Mouse (Mus musculus): ENCODE data around the gene Cep170b. TPM values are rescaled to one million over a fixed set of nuclear protein-coding genes. Genes with fewer than 3 reads are reported as not detected.
A peak's percentile ranks its signal among the peaks of the same experiment; 100 is the strongest.

The Cep170b gene
- total RNA-seq, 2 experiments from 2014 or later, result 11.2 to 12.3 TPM

DNA sequence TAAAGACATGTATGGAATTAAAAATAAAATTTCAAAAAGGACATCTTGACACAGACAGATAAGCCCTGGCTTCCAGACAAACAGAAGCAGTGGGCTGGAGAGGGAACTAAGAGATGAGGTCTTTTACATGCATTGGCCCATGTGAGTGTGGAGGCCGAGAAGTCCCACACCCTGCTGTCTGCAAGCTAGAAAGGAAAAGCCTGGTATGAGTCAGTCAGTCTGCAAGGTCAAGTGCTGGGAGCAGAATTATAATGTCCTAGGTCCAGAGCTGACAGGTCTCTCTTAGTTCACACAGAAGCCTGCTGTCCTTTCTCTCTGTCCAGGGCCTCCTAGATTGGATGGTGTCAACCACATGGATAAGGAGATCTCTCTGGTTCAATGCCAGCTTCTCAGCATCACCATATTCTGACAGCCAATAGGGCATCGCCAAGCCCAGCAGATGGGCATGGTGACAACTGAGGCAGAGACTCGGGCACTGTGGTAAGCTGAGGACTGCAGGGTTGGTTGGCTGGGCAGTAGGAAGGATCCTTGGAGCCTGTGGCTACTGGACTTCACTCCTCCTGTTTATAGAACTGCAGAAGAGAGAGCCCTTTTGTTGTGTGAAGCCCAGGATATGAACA, 23.3 kb upstream of the Cep170b start:
- DNase-seq, result no peak
- intact Hi-C loops (cut with DNase I), result no loop called here

DNA sequence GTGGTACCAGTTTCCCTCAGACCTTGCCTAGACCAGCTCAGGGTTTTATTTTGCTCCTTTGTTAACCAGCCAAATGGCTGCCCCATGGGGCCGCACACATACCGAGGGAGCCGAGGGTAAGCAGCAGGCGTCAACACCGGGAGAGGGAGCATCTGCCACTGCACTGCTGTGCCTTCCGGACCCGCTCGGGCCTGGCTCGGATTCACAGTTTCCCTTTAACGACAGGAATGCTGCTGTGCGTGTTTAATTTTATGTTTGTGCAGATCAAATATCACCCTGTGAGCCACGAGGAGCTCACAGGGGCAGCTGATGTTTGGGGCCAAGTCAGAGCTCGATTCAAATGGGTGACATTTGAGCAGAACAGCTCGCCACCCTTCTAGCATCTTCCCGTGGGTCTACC, 19.7 kb upstream of the Cep170b start:
- intact Hi-C loops (cut with DNase I), result no loop called here
- no peak for DNase-seq

DNA sequence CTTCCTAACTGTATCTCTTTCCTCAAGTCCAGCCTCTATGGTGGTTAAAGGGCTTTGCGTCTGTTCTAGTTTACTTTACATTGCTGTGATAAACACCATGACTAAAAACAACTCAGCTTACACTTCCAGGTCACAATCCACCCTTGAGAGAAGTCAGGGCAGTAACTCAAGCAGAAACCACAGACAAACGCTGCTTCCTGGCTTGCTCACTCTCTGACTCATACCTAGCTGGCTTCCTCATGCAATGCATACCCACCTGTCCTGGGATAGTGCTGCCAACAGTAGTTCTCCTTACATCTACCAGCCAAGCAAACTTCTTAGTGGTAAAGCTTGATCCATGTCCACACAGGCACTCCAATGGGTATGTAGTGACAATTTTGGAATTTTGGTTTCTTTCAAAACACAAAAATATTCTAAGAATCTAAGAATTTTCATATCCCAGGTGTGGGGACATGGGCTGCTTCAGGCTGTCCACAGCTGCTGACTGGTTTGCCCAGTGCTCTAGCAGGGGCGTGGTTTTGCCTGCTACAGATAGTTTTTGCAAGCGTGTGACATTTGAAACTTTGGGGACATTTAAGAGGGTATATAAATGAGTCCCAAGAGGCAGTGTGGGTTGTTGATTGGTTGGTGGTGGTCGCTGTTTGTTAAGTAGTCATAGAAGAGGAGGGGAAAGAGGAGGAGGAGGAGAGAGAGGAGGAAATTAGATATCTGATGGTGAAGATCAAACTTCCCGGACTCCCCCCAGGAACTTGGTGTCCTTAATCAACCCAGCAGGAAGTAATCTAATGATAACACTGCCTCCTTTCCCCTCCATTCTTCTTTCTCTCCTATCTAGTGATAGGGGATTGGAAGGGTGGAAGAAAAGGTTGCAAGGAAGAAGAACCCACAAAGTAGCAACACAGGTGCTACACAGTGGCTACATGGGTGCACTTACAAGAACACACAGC, 17.6 kb upstream of the Cep170b start:
- DNase-seq, result no peak
- intact Hi-C loops (cut with DNase I), result no loop called here

DNA sequence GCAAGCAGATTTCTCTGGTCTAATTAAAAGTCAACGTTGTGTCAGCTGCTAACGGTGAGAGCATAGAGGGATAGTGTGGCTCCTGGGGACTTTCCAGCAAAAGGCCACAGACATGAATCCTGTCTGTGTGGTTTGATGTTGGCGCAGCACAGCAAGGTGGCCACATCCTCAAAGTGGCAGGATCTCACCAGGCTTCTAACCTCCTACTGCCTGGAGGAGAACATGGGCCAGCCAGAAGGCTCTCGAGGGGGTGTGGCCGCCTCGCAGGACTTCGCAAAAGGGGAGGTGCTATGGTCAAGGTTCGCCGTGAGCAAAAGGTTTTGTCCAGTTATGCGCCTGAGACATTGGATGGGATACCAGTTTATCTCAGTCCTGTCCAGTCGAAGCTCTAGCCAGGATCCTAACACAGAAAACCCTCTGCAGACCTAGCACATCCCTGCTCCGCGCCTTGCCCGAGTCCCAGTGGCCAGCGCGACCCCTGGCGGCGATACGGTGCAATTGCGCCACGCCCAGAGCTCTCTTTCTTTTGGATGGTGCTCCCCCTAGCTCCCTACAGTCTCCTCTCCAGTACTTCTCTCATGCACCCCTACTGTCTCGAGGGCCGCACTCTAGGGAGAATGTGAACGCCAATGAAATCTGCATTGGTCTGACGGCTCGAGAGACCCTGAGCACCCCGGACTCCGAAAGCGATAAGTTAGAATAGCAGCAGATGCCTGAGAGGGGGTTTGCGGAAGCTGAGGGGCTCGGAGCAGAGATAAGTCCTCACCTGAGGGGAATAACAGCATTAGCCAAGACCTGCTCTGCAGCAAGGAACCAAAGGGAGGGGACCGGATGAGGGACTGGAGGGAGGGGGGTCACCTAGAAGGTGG, 13.3 kb upstream of the Cep170b start:
- peak; percentile 86 to 88 for DNase-seq
- intact Hi-C loops (cut with DNase I), result loop anchor here (2.0 kb wide), 1 partner anchor 50 kb away; no protein-coding TSS in a partner anchor

DNA sequence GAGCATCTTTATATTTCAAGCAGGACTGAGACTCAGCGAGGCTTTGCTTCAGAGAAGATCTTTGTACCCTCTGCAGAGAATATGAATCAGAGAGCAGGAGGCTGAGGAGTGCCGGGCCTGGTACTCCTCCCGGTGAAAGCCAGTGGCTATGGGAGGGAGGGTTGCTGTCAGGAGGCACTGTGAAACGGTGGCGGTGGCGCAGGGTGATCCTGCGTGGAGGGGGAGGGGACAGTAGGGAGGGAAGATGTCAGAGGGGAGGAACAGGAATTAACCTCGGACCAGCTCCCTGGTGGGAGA, 12.7 kb upstream of the Cep170b start:
- intact Hi-C loops (cut with DNase I), result loop anchor here (2.0 kb wide), 1 partner anchor 51 kb away; no protein-coding TSS in a partner anchor
- no peak for DNase-seq

DNA sequence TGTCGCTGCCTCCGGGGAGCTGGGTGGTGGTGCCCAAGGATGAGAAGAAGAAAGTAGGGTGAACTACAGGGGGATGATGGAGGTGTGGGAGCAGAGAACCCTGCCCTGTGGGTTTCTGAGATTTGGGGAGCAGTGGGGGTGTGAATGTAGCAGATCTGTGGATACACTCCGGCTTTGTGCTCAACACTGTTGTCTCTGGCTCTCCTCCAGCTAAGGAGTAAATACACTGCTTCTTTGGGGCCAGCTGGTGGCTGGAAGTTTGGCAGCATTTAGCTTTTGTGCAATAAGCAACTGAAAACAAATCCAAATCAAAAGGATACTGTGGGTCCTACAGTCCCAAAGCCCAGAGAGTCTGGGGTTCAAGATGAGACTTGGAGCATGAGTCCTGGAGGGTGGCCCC, 6.3 kb upstream of the Cep170b start:
- intact Hi-C loops (cut with DNase I), result no loop called here
- no peak for DNase-seq

DNA sequence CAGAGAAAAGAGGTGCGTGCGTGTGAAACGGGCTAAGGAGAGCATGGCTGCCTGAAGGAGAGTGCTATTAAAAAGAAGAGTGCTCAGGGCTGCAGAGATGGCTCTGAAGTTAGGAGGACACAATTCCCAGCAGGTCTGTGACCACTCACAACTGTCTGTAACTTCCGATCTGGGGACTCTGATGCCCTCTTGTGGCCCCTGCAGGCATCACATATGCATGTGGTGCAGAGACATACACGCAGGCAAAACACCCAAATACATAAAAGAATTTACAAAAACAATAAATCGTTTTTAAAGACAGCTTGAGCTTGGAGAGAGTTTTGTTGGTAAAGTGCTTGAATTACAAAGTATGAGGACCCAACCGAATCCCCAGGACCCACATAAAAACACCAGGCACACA, 3.1 kb upstream of the Cep170b start:
- intact Hi-C loops (cut with DNase I), result no loop called here
- DNase-seq, result peak; percentile 30 to 46

DNA sequence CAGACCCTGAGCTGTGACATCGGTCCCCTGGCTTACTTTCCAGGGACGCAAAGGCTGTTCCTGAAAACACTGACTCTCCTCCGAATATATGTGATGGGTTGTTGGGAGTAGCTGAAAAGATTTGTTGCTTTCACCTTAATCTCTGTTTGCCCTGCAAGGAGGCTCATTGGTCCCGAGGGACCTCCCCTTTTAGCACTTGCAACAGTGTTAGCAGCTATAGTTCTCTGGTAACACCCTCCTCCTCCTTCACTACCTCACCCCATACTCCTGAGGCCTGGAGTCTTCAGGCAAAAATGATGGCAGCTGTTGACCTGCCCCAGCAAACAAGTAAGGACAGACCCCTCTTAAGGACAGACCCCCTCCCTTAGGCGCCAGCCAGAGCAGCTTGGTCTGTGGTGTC, 1.3 kb upstream of the Cep170b start:
- intact Hi-C loops (cut with DNase I), result no loop called here
- DNase-seq, result no peak

DNA sequence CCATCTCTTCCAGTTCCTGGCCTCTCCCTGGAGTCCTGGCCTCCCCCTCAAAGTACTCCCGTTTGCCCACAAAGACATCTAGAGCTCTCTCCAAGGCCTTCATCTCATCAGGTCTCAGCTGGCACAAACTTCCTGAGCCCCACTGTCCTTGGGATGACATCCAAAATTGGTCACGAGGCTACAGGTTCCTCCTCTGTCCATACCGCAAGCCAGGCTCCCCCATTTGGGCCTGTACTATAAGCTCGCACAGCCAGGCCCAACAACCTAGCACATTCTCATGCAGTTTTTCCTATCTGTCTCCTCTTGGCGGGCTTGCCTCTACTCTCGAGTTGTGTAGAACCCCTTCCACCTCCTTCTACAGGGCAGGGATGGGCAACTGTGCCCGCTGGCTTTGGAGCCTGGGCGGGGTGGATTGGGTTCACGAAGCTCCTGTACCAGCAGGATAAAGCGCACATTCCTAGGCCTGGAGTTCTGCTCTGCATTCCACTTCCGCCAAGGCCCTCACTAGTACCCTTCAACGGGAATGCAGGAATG, 702 bp downstream of the Cep170b start:
- DNase-seq, result no peak
- intact Hi-C loops (cut with DNase I), result no loop called here

DNA sequence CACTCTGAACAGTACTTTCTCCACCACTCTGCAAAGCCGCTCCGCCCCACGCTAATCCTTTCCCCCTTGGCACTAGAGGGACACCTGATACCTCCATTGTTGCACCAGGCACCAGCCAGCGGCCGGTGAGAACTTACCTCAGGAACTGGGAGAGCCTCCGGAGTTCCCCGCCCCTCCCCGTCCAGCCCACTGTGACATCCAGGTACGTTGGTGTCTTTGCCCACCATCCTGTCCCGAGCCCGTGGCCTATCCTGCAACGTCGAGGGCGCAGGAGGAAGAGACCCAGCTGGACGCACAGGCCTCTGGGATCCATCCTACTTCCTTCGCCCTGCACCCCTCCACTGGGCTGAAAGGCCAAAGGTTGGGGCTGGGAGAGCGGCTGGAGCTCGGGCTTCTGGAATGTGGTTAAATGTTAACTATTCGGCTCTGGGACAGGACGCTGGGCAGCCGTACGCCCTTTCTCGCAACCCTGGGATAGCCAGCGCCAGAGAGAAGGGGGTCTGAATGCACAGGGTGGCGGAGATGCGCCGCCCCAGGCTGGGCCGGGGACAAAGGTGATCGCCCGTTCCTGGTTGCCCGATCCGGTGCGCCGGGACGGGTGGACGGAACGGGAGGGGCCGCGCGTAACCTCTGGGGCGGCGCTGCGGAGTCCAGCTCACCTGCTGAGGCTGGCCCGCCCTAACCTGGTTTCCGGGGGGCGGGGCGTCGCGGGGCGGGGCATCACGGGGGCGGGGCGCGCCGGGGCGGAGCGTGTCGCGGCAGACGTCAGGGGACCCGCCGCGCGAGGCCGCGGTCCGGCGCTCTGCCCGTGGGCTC, 1.4 kb downstream of the Cep170b start:
- intact Hi-C loops (cut with DNase I), result no loop called here
- no peak for DNase-seq

DNA sequence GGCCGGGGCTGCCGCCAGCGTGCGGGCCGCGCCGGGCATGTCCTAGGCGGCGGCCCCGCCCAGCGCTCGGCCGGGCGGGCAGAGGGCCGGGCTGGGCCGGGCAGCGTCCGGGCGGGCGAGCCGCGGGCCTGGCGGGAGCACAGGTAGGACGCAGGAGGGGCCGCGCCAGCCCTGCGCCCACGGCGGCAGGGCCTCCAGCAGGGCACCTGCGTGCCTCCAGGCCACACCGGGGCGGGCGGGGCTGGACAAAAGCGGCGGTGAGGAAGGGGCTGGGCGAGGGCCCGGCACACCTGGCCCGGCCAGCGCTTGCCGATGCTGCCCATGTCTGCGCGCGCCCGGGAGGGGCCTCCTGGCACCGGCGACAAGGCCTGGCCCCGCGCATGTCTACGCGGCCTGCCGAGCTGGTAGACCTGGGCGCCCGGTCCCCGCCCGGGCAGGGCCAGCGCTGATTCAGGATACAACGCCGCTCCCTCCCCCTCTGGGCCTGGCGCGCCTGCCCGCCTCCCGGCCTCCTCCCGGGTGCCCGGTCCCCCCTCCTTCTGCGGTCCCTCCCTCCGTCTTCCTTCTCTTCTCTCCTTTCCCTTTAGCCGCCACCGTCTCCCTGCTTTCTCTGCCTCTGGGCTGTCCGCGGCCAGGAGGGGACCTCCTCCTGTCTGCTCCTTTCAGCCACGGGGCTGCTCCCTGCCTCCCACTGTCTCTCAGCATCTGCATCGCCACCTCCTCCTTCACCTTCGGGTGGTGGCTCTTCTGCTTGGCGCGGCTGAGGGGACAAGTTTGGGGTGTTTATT, 2.2 kb downstream of the Cep170b start:
- DNase-seq, result peak; percentile 38 to 39

DNA sequence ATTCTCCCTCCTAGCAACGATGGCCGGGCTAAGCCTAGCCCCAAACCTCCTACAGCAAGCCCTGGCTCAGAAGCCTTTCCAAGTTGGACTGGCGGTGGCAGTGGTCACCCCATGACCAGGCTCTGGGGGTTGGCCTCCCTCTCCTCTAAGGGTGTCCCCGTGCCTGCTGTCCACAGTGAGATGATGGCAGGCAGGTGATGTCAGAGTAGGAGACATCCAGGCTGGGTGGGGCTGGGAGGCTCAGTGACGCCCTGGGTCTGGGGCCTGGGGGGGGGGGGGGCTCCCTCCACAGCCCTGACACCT, 2.7 kb downstream of the Cep170b start:
- no peak for DNase-seq
- intact Hi-C loops (cut with DNase I), result no loop called here

More for the DNA sequence above, 2.2 kb downstream of the Cep170b start:
- intact Hi-C loops (cut with DNase I), result no loop called here

DNA sequence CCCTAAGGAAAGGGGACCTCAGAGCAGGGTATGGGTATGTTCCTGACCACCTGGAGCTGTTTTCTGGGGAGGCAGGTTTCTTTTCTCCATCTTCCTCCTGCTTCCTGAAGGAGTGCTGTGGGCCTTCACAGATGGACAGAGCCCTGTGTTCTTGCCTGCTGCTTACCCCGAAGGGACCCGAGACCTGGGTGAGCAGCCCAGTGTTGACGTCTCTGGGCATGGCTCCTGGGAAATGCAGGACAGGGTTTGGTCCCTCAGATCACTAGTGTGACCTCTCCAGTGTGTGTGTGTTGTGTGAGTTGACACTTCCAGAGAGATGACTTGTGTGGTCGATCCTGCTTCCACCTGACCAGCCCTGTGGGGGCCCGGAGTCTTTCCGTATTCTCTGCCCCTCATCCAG, 3.2 kb downstream of the Cep170b start:
- DNase-seq, result no peak
- intact Hi-C loops (cut with DNase I), result no loop called here

DNA sequence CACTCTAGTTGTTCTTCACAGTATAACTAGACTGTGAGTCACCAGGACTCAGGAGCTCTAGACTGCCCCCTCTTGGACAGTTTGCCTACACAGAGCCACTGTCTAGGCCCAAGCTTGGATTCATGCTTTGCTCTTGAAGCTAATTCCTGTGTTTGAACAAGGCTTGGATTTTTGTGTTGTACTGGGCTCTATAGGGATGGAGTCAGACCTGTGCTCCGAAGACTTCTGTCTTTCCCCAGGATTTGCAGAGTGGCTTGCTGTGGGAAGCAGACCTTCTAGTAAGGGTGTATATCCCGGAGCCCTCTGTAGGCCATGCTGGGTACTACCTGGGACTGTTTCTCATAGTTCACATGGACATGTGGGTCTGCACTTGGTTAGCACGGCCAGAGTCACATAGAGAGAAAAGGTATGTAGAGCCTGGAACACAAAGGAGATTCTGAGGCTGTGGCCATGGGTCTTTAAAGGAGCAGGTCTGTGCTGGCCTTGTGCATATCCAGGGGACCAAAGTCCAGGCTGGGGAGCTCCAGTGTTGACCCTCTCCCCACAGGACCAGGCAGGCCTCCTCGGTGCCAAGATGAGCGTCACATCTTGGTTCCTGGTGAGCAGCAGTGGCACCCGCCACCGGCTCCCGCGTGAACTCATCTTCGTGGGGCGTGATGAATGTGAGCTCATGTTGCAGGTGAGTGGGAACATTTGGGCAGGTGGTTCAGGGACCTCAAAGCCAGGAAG, 4.0 kb downstream of the Cep170b start:
- peak in 1 of 2 experiments; percentile 51 for DNase-seq
- intact Hi-C loops (cut with DNase I), result no loop called here

DNA sequence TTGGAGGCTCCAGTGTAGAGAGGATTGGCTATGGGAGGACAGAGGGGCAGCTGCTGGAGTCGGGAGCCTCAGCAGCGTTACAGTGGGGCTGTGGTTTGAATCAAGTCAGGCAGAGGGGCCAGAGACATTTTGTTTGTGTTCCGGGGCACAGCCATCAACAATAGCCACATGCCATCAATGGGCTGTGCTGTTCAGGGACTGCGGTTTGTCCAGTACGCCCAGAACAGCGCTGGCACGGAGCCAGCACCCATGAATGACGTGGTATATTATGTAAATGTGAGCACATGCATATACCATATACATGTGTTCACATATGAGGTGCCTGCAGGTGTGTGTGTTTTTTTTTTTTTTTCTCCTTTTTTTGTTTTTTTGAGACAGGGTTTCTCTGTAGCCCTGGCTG, 7.5 kb downstream of the Cep170b start:
- DNase-seq, result no peak
- intact Hi-C loops (cut with DNase I), result no loop called here

DNA sequence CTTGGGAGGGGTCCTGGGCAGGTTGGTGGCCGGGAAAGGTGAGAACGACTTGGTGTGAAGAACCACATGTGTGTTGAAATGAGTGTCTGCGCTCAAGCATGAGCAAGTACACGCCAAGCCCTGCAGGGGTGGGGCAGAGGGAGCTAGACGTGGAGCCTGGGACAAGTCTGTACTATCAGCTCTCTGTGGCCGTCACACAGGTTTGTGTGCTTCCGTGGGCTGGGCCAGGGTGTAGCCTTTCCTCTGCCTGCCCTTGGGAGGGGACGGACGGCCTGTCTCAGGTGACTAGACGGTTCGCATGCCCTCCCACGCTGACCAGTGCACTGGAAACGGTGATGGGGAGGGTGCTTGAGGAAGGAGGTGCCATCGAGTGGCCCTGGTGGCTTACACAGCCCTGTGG, 10.6 kb downstream of the Cep170b start:
- DNase-seq, result no peak
- intact Hi-C loops (cut with DNase I), result no loop called here

DNA sequence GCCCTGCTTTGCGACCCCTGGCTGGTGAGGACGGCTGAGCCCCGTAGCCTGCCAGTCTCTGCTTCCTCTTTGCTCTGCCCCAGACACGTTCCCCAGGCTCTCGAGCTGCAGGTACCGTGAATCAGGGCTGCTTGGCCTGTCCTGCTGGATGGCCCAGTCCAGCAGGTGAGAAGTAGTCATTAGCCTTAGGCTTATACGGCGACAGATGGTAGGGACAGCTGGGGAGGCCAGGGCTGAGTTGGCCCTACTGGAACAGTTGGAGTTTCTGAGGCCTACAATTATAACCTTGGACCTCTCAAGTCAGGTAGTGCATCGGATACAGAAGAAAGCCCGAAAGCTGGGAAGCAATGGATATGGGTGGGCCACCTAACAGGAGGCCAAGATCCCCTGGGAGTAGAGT, 12.3 kb downstream of the Cep170b start:
- intact Hi-C loops (cut with DNase I), result no loop called here
- no peak for DNase-seq

DNA sequence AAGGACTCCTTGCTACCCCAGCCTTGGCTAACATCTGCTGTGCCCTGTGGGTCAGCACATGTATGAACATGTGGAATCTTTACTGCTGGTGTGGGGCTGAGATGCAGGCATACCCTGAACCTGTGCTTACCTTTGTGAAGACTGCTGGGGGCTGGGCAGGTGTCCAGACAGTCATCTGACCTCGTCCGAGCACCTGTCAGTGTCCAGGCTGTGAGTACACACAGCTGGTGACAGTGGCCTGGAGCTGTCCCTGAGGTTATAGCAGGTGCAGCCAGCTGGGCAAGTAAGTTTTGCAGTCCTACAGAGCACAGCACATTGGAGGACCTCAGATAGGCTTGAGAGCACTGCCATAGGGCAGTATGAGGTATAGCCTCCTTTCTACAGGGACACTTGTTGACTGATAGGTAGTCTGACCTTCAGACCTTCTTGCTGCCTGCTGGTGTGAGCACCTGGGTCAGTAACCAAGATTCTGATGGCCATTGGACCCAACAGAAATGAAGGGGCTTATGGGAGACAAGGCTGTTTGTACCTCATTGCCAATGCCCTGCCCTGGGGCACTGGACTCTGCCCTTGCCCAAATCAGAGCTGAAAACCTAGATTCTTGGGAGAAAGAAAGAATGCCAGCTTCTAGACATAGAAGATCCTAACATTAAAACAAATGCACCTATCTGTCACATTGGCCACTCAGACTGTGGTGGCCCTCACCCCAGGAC, 14.0 kb downstream of the Cep170b start:
- intact Hi-C loops (cut with DNase I), result no loop called here
- DNase-seq, result no peak
